Mouse (Mus musculus): Measurements from ENCODE around the gene Phb2. TPM values are rescaled to one million over a fixed set of nuclear protein-coding genes. Genes with fewer than 3 reads are reported as not detected.

Phb2 gene
- polyA plus RNA-seq, 1 experiment: 329 TPM

DNA sequence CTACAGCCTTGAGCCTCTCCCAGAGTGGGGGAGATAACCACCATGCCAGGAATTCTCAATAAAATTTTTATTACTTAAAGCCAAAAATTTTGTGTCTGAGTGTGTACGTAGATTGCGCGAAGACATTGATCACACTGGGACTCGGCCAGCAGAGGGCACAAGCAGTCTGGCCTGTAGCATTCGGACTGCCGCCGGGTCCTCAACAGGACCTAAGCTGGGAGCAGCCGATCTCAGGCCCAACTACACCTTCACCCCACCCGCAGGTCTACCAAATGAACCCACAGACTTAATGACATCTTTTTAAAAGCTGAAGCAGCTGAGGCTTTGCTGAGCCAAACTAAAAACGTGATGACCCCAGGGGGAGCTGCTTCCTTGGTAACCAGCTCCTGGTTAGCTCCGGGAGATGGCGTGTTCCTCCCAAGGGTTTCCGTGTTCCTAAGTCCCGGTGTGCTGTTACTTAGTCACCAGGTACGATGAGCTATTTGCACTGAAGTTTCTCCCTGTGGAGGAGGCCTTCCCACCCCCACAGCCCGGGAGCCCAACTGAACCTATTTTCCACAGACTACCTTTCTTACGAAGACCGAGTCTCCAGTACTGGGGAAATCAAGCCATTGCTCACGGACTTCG lies 4.8 kb downstream of the Phb2 start:
- no peaks in the 10 kb centered on the region for H3K27me3 ChIP-seq (ENCODE audit: control insufficient read depth, insufficient read depth, low read length, poor library complexity, severe bottlenecking)
- peaks cover 27% of the 10 kb centered on the region for H3K36me3 ChIP-seq (ENCODE audit: control insufficient read depth, insufficient read depth, low read length, poor library complexity, severe bottlenecking)
- no peaks in the 10 kb centered on the region for H3K9me3 ChIP-seq (replicated peaks; ENCODE audit: control insufficient read depth, insufficient read depth, low read length, poor library complexity, severe bottlenecking)
- no peaks in the 10 kb centered on the region for H3K4me1 ChIP-seq (ENCODE audit: control insufficient read depth, insufficient read depth, low read length)
- TF ChIP-seq POLR2A (IDR thresholded peaks at IDR 0.05; ENCODE audit: insufficient read depth, low read length): no peak
- 0 out of 2 replicates have a peak, but pooled peaks have one; percentile 29 for TF ChIP-seq EP300 (IDR thresholded peaks at IDR 0.05; ENCODE audit: insufficient read depth, low read depth, low read length)
- peak; percentile 82 for TF ChIP-seq CTCF (IDR thresholded peaks at IDR 0.05; ENCODE audit: low read depth, low read length)
- peak overlapping the region; percentile 72 for H3K4me3 ChIP-seq (ENCODE audit: low read depth, low read length)
- H3K27ac ChIP-seq (ENCODE audit: insufficient read depth, low read length): peak overlapping the region; percentile 24
- H3K9ac ChIP-seq (ENCODE audit: low read depth, poor library complexity, severe bottlenecking): no peak overlapping the region; the same call in 1 of the 2 replicates

DNA sequence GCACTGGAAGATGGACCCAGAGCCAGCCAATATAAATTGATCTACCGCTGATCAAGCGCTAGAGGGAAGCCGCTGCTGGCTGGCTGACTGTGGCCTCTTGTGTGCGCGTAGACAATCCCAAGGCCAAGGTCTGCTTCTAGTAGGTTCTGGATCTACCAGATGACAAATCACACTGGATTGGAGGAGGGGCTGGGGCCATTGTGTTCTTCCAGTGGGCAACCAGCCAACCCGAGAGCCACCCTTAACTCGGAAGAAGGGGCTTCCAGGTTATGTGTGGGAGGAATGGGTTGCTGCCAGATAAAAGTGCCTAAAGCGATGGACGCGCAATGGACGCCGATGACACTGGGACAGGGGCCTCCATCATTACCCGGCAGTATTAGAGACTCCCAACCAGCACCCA lies 5.8 kb downstream of the Phb2 start:
- peak overlapping the region; percentile 82 for H3K9ac ChIP-seq (ENCODE audit: low read depth, poor library complexity, severe bottlenecking)
- peak overlapping the region; percentile 27; the same call in 1 of the 2 replicates for H3K27ac ChIP-seq (ENCODE audit: insufficient read depth, low read length)
- TF ChIP-seq CTCF (IDR thresholded peaks at IDR 0.05; ENCODE audit: low read depth, low read length): no peak
- no peak for TF ChIP-seq EP300 (IDR thresholded peaks at IDR 0.05; ENCODE audit: insufficient read depth, low read depth, low read length)
- TF ChIP-seq POLR2A (IDR thresholded peaks at IDR 0.05; ENCODE audit: insufficient read depth, low read length): no peak
- H3K36me3 ChIP-seq (ENCODE audit: control insufficient read depth, insufficient read depth, low read length, poor library complexity, severe bottlenecking): peaks cover 27% of the 10 kb centered on the region
- no peaks in the 10 kb centered on the region for H3K4me1 ChIP-seq (ENCODE audit: control insufficient read depth, insufficient read depth, low read length)
- H3K4me3 ChIP-seq (ENCODE audit: low read depth, low read length): peak overlapping the region; percentile 72
- H3K27me3 ChIP-seq (ENCODE audit: control insufficient read depth, insufficient read depth, low read length, poor library complexity, severe bottlenecking): no peaks in the 10 kb centered on the region
- no peaks in the 10 kb centered on the region for H3K9me3 ChIP-seq (replicated peaks; ENCODE audit: control insufficient read depth, insufficient read depth, low read length, poor library complexity, severe bottlenecking)

DNA sequence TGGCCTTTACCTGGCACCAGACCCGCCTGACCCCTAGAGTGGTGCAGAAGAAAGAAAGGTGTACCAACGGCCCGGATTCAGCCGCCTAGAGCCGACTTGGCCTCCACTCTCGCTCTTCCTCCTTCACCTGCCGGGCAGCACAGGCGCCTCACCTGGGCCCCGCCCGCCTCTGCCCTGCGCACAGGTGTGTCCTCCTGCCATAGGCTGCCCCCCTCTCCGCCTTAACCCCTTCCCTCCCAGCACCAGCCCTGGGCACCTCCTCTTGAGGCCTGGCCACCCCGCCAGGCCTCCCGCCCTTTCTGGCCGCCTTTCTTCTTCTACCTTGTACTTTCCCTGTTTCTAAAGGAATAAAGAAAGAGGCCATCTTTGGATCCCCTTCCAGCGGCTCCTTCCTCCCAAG lies 6.6 kb downstream of the Phb2 start:
- H3K27ac ChIP-seq (ENCODE audit: insufficient read depth, low read length): peak overlapping the region; percentile 3; the same call in 1 of the 2 replicates
- TF ChIP-seq EP300 (IDR thresholded peaks at IDR 0.05; ENCODE audit: insufficient read depth, low read depth, low read length): no peak
- no peak for TF ChIP-seq POLR2A (IDR thresholded peaks at IDR 0.05; ENCODE audit: insufficient read depth, low read length)
- TF ChIP-seq CTCF (IDR thresholded peaks at IDR 0.05; ENCODE audit: low read depth, low read length): no peak
- H3K36me3 ChIP-seq (ENCODE audit: control insufficient read depth, insufficient read depth, low read length, poor library complexity, severe bottlenecking): peaks cover 27% of the 10 kb centered on the region
- no peaks in the 10 kb centered on the region for H3K9me3 ChIP-seq (replicated peaks; ENCODE audit: control insufficient read depth, insufficient read depth, low read length, poor library complexity, severe bottlenecking)
- no peaks in the 10 kb centered on the region for H3K27me3 ChIP-seq (ENCODE audit: control insufficient read depth, insufficient read depth, low read length, poor library complexity, severe bottlenecking)
- peak overlapping the region; percentile 72 for H3K4me3 ChIP-seq (ENCODE audit: low read depth, low read length)
- H3K9ac ChIP-seq (ENCODE audit: low read depth, poor library complexity, severe bottlenecking): peak overlapping the region; percentile 82
- no peaks in the 10 kb centered on the region for H3K4me1 ChIP-seq (ENCODE audit: control insufficient read depth, insufficient read depth, low read length)

DNA sequence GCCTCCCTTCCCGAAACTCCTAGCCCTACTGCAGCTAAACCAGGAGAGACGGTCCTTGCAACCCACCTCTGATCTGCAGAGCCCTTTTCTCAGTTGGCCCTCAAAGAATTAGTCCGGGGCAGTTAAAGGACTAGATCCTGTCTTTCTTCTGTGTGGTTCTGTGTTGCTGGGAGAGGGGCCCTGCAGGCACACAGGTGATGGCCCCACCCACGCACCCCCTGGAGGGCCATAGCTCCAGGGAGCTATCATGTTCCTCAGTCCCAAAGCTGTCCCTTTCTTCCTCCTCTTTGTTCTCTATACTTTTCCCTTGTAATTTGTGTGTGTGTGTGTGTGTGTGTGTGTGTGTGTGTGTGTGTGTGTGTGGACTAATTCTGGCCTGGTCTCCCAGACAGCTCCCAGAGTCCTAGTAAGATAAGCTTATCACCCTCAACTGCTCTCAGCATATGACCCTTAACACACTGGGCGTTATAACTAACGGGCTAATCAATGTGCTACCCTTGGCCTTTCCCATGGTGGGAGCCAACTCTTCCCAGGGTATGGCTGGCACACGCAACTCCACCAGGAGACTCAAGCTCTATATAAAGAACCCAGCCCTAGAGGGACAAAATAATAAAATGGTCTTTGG lies 7.3 kb downstream of the Phb2 start:
- peak overlapping the region; percentile 82 for H3K9ac ChIP-seq (ENCODE audit: low read depth, poor library complexity, severe bottlenecking)
- peaks cover 23% of the 10 kb centered on the region for H3K36me3 ChIP-seq (ENCODE audit: control insufficient read depth, insufficient read depth, low read length, poor library complexity, severe bottlenecking)
- H3K27ac ChIP-seq (ENCODE audit: insufficient read depth, low read length): peak overlapping the region; percentile 3; the same call in 1 of the 2 replicates
- H3K27me3 ChIP-seq (ENCODE audit: control insufficient read depth, insufficient read depth, low read length, poor library complexity, severe bottlenecking): no peaks in the 10 kb centered on the region
- no peak for TF ChIP-seq POLR2A (IDR thresholded peaks at IDR 0.05; ENCODE audit: insufficient read depth, low read length)
- no peak for TF ChIP-seq EP300 (IDR thresholded peaks at IDR 0.05; ENCODE audit: insufficient read depth, low read depth, low read length)
- TF ChIP-seq CTCF (IDR thresholded peaks at IDR 0.05; ENCODE audit: low read depth, low read length): no peak
- peak overlapping the region; percentile 72 for H3K4me3 ChIP-seq (ENCODE audit: low read depth, low read length)
- no peaks in the 10 kb centered on the region for H3K9me3 ChIP-seq (replicated peaks; ENCODE audit: control insufficient read depth, insufficient read depth, low read length, poor library complexity, severe bottlenecking)
- no peaks in the 10 kb centered on the region for H3K4me1 ChIP-seq (ENCODE audit: control insufficient read depth, insufficient read depth, low read length)

DNA sequence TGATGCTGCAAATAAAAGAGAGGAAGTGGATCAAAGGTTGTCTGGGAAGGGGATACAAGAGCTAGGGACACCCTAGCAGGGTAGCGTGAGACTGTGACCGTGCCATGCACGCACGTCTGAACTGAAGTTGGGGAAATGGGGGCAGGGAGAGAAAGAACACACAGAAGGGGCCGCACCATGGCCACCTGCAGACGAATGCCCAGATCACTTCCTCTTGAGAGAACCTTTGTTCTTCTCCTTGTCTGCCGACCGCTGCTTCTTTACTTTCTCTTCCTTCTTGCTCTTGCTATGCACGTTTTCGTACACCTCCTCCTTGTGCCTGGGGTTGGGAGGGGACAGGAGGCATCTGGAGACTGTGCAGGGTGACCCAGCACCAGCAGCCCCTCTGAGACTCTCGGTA lies 8.8 kb downstream of the Phb2 start:
- TF ChIP-seq EP300 (IDR thresholded peaks at IDR 0.05; ENCODE audit: insufficient read depth, low read depth, low read length): no peak
- TF ChIP-seq CTCF (IDR thresholded peaks at IDR 0.05; ENCODE audit: low read depth, low read length): no peak
- no peak for TF ChIP-seq POLR2A (IDR thresholded peaks at IDR 0.05; ENCODE audit: insufficient read depth, low read length)
- peaks cover 8% of the 10 kb centered on the region for H3K36me3 ChIP-seq (ENCODE audit: control insufficient read depth, insufficient read depth, low read length, poor library complexity, severe bottlenecking)
- H3K27me3 ChIP-seq (ENCODE audit: control insufficient read depth, insufficient read depth, low read length, poor library complexity, severe bottlenecking): no peaks in the 10 kb centered on the region
- H3K4me3 ChIP-seq (ENCODE audit: low read depth, low read length): no peak overlapping the region
- H3K27ac ChIP-seq (ENCODE audit: insufficient read depth, low read length): no peak overlapping the region
- H3K4me1 ChIP-seq (ENCODE audit: control insufficient read depth, insufficient read depth, low read length): no peaks in the 10 kb centered on the region
- H3K9me3 ChIP-seq (replicated peaks; ENCODE audit: control insufficient read depth, insufficient read depth, low read length, poor library complexity, severe bottlenecking): no peaks in the 10 kb centered on the region
- no peak overlapping the region for H3K9ac ChIP-seq (ENCODE audit: low read depth, poor library complexity, severe bottlenecking)

DNA sequence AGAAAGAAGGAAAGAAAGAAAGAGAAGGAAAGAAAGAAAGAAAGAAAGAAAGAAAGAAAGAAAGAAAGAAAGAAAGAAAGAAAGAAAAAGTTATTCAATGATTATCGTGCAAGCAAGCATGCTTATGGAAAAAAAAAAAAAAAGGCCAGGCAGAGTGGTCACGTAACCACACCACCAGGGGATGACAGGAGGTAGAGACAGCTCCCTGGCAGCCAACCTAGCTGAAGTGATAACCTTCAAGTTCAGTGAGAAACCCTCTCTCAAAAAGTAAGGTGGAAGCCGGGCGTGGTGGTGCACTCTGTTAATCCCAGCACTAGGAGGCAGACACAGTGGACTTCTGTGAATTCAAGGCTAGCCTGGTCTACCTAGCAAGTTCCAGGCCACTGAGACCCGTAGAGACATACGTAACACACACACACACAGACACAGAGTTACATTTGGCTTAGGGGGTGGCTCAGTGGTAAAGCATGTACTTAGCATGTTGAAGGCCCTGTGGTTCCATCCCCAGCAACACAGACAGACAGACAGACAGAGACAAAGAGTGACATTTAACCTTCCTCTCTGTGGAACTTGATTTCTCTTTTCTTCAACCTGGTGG lies 10.8 kb downstream of the Phb2 start:
- no peak overlapping the region for H3K4me3 ChIP-seq (ENCODE audit: low read depth, low read length)
- H3K4me1 ChIP-seq (ENCODE audit: control insufficient read depth, insufficient read depth, low read length): no peaks in the 10 kb centered on the region
- no peak for TF ChIP-seq EP300 (IDR thresholded peaks at IDR 0.05; ENCODE audit: insufficient read depth, low read depth, low read length)
- no peak overlapping the region for H3K27ac ChIP-seq (ENCODE audit: insufficient read depth, low read length)
- no peak overlapping the region for H3K9ac ChIP-seq (ENCODE audit: low read depth, poor library complexity, severe bottlenecking)
- H3K27me3 ChIP-seq (ENCODE audit: control insufficient read depth, insufficient read depth, low read length, poor library complexity, severe bottlenecking): no peaks in the 10 kb centered on the region
- H3K9me3 ChIP-seq (replicated peaks; ENCODE audit: control insufficient read depth, insufficient read depth, low read length, poor library complexity, severe bottlenecking): no peaks in the 10 kb centered on the region
- no peaks in the 10 kb centered on the region for H3K36me3 ChIP-seq (ENCODE audit: control insufficient read depth, insufficient read depth, low read length, poor library complexity, severe bottlenecking)
